Mouse (Mus musculus): ENCODE data around the gene Usp5. TPM values are rescaled to one million over a fixed set of nuclear protein-coding genes. Genes with fewer than 3 reads are reported as not detected.

The Usp5 gene
- polyA plus RNA-seq, 1 experiment from 2014 or later, result 223 TPM

GRCm38 (mm10) chr6:124829799-124830700, 766 bp upstream of the Usp5 start:
- under 1% methylated on average over 38 of the region's 38 CpGs for WGBS
- H3K9me3 ChIP-seq (replicated peaks; ENCODE audit: control insufficient read depth, low read length, poor library complexity, severe bottlenecking), result no peaks in the 10 kb centered on the region

GRCm38 (mm10) chr6:124828101-124828592, 1.1 kb downstream of the Usp5 start:
- Histone ChIP-seq H3K4me3 (ENCODE audit: low read depth, low read length) (peak overlapping the region; percentile 48), H3K9ac (ENCODE audit: low read depth, low read length) (peak overlapping the region; percentile 71), H3K9me3 (replicated peaks; ENCODE audit: control insufficient read depth, low read length, poor library complexity, severe bottlenecking) (no peaks in the 10 kb centered on the region), H3K4me1 (ENCODE audit: control insufficient read depth, insufficient read depth, low read length) (peaks cover 16% of the 10 kb centered on the region), H3K4me2 (ENCODE audit: low read length) (peak overlapping the region; percentile 87), H3K27ac (ENCODE audit: low read length) (peak overlapping the region; percentile 83), H3K27me3 (ENCODE audit: control insufficient read depth, insufficient read depth, low read depth, low read length) (no peaks in the 10 kb centered on the region), H3K36me3 (ENCODE audit: control insufficient read depth, insufficient read depth, low read length) (peaks cover 28% of the 10 kb centered on the region)
- no peak for ATAC-seq
- WGBS, result 20% methylated on average over 10 of the region's 10 CpGs

More at GRCm38 (mm10) chr6:124829799-124830700, 766 bp upstream of the Usp5 start:
- peak overlapping the region; percentile 48 for H3K4me3 ChIP-seq (ENCODE audit: low read depth, low read length)
- peaks cover 16% of the 10 kb centered on the region for H3K4me1 ChIP-seq (ENCODE audit: control insufficient read depth, insufficient read depth, low read length)
- H3K36me3 ChIP-seq (ENCODE audit: control insufficient read depth, insufficient read depth, low read length), result peaks cover 12% of the 10 kb centered on the region
- peak overlapping the region; percentile 81 for H3K27ac ChIP-seq (ENCODE audit: low read length)
- ATAC-seq, result peak; percentile 91
- H3K9ac ChIP-seq (ENCODE audit: low read depth, low read length), result peak overlapping the region; percentile 59
- peak overlapping the region; percentile 65 for H3K4me2 ChIP-seq (ENCODE audit: low read length)
- no peaks in the 10 kb centered on the region for H3K27me3 ChIP-seq (ENCODE audit: control insufficient read depth, insufficient read depth, low read depth, low read length)

- ATAC-seq, result no peak
- WGBS, result 91% methylated on average over 4 of the region's 4 CpGs
These were observed 7.2 kb downstream of the Usp5 start for GRCm38 (mm10) chr6:124822049-124822448.

GRCm38 (mm10) chr6:124820891-124821290, 8.4 kb downstream of the Usp5 start:
- no peak overlapping the region for H3K9ac ChIP-seq (ENCODE audit: low read depth, low read length)
- H3K36me3 ChIP-seq (ENCODE audit: control insufficient read depth, insufficient read depth, low read length), result peaks cover 79% of the 10 kb centered on the region
- H3K4me3 ChIP-seq (ENCODE audit: low read depth, low read length), result no peak overlapping the region
- no peak overlapping the region for H3K27ac ChIP-seq (ENCODE audit: low read length)
- ATAC-seq, result no peak
- H3K4me1 ChIP-seq (ENCODE audit: control insufficient read depth, insufficient read depth, low read length), result no peaks in the 10 kb centered on the region
- 92% methylated on average over 5 of the region's 5 CpGs for WGBS
- H3K9me3 ChIP-seq (replicated peaks; ENCODE audit: control insufficient read depth, low read length, poor library complexity, severe bottlenecking), result no peaks in the 10 kb centered on the region
- H3K27me3 ChIP-seq (ENCODE audit: control insufficient read depth, insufficient read depth, low read depth, low read length), result no peaks in the 10 kb centered on the region
- no peak overlapping the region for H3K4me2 ChIP-seq (ENCODE audit: low read length)

More at GRCm38 (mm10) chr6:124822049-124822448, 7.2 kb downstream of the Usp5 start:
- H3K4me3 ChIP-seq (ENCODE audit: low read depth, low read length), result no peak overlapping the region
- H3K4me2 ChIP-seq (ENCODE audit: low read length), result no peak overlapping the region
- H3K9me3 ChIP-seq (replicated peaks; ENCODE audit: control insufficient read depth, low read length, poor library complexity, severe bottlenecking), result no peaks in the 10 kb centered on the region
- H3K27me3 ChIP-seq (ENCODE audit: control insufficient read depth, insufficient read depth, low read depth, low read length), result no peaks in the 10 kb centered on the region
- H3K4me1 ChIP-seq (ENCODE audit: control insufficient read depth, insufficient read depth, low read length), result no peaks in the 10 kb centered on the region; the same call in 1 of the 2 replicates
- H3K9ac ChIP-seq (ENCODE audit: low read depth, low read length), result no peak overlapping the region
- H3K36me3 ChIP-seq (ENCODE audit: control insufficient read depth, insufficient read depth, low read length), result peaks cover 79% of the 10 kb centered on the region
- H3K27ac ChIP-seq (ENCODE audit: low read length), result no peak overlapping the region

- ATAC-seq, result no peak
- peaks cover 53% of the 10 kb centered on the region for H3K36me3 ChIP-seq (ENCODE audit: control insufficient read depth, insufficient read depth, low read length)
- no peak overlapping the region for H3K4me3 ChIP-seq (ENCODE audit: low read depth, low read length)
- H3K9ac ChIP-seq (ENCODE audit: low read depth, low read length), result no peak overlapping the region
- no peak overlapping the region for H3K4me2 ChIP-seq (ENCODE audit: low read length)
- H3K9me3 ChIP-seq (replicated peaks; ENCODE audit: control insufficient read depth, low read length, poor library complexity, severe bottlenecking), result no peaks in the 10 kb centered on the region
- no peak overlapping the region for H3K27ac ChIP-seq (ENCODE audit: low read length)
- no peaks in the 10 kb centered on the region for H3K27me3 ChIP-seq (ENCODE audit: control insufficient read depth, insufficient read depth, low read depth, low read length)
- WGBS, result 97% methylated on average over 8 of the region's 8 CpGs
- peaks cover 8% of the 10 kb centered on the region; the same call in 1 of the 2 replicates for H3K4me1 ChIP-seq (ENCODE audit: control insufficient read depth, insufficient read depth, low read length)
These were observed 11.3 kb downstream of the Usp5 start for GRCm38 (mm10) chr6:124817971-124818370.

DNA sequence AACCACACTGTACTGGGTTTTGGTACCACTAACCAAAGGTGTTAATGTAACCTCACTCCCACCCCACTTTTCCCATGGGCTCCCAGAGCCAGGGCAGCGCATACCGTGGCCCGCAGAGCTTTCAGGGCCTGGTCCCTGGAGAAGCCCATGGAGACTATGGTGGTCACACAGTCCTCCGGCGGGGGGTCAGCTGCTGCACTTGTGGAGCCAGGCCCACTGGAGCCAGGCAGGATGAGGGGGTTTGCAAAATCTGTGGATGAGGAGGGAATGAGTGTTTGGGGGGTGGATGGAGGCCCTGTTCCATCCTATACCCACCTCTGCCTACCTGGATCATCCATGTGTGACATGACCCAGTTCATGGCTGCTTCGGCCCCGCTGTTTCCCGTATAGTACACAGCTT, 11.7 kb downstream of the Usp5 start:
- WGBS, result 94% methylated on average over 8 of the region's 8 CpGs
- Histone ChIP-seq H3K27me3 (ENCODE audit: control insufficient read depth, insufficient read depth, low read depth, low read length) (no peaks in the 10 kb centered on the region), H3K4me2 (ENCODE audit: low read length) (no peak overlapping the region)

DNA sequence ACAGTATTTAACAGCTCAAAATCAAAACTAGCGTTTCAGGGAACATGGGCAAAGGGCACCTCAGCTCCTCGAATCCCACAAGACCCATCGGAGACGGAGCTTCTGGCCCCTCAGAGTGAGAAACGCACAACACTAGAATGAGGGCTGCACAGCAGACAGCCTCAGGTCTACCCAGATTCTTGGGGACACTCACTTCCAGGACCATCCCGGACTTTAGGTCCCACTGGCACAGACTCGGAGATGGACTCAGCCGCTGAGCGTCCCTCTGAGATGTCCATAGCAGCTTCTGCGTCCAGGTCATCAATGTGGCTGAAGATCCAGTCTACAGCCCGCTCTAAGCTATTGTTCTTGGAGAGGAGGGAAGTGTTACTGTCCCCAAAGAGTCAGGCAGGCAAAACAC, 12.2 kb downstream of the Usp5 start:
- H3K4me2 ChIP-seq (ENCODE audit: low read length), result no peak overlapping the region
- no peak for ATAC-seq
- H3K36me3 ChIP-seq (ENCODE audit: control insufficient read depth, insufficient read depth, low read length), result peaks cover 45% of the 10 kb centered on the region
- peaks cover 14% of the 10 kb centered on the region for H3K4me1 ChIP-seq (ENCODE audit: control insufficient read depth, insufficient read depth, low read length)
- H3K9ac ChIP-seq (ENCODE audit: low read depth, low read length), result no peak overlapping the region
- H3K27me3 ChIP-seq (ENCODE audit: control insufficient read depth, insufficient read depth, low read depth, low read length), result no peaks in the 10 kb centered on the region
- WGBS, result 95% methylated on average over 11 of the region's 11 CpGs
- no peak overlapping the region for H3K4me3 ChIP-seq (ENCODE audit: low read depth, low read length)
- H3K9me3 ChIP-seq (replicated peaks; ENCODE audit: control insufficient read depth, low read length, poor library complexity, severe bottlenecking), result no peaks in the 10 kb centered on the region
- no peak overlapping the region for H3K27ac ChIP-seq (ENCODE audit: low read length)

More for the DNA sequence above, 11.7 kb downstream of the Usp5 start:
- ATAC-seq, result no peak
- Histone ChIP-seq H3K4me3 (ENCODE audit: low read depth, low read length) (no peak overlapping the region), H3K9me3 (replicated peaks; ENCODE audit: control insufficient read depth, low read length, poor library complexity, severe bottlenecking) (no peaks in the 10 kb centered on the region), H3K36me3 (ENCODE audit: control insufficient read depth, insufficient read depth, low read length) (peaks cover 49% of the 10 kb centered on the region), H3K27ac (ENCODE audit: low read length) (no peak overlapping the region), H3K4me1 (ENCODE audit: control insufficient read depth, insufficient read depth, low read length) (peaks cover 10% of the 10 kb centered on the region), H3K9ac (ENCODE audit: low read depth, low read length) (no peak overlapping the region)

DNA sequence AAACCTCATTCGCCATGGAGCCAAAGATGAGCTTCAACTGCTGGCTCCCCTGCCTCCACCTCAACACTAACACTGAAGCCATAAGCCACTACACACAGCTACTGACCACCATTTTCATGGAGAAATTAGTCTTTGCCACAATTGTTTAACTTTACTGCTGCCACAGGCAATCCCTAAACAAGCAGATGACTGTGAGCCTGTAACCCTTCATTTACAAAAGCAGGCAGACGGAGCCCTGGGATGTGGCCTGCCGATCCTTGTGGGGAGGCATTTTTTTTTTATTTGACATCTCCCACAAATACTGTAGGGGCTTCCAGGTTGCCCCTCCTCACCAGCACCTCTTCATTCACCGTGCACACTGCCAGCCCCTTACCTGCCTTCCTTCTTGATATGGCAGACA, 12.7 kb downstream of the Usp5 start:
- no peak for ATAC-seq
- peaks cover 44% of the 10 kb centered on the region for H3K36me3 ChIP-seq (ENCODE audit: control insufficient read depth, insufficient read depth, low read length)
- no peak overlapping the region for H3K4me2 ChIP-seq (ENCODE audit: low read length)
- 93% methylated on average over 4 of the region's 4 CpGs for WGBS
- no peaks in the 10 kb centered on the region for H3K9me3 ChIP-seq (replicated peaks; ENCODE audit: control insufficient read depth, low read length, poor library complexity, severe bottlenecking)
- H3K4me1 ChIP-seq (ENCODE audit: control insufficient read depth, insufficient read depth, low read length), result peaks cover 17% of the 10 kb centered on the region
- no peak overlapping the region for H3K27ac ChIP-seq (ENCODE audit: low read length)
- no peak overlapping the region for H3K9ac ChIP-seq (ENCODE audit: low read depth, low read length)
- no peak overlapping the region for H3K4me3 ChIP-seq (ENCODE audit: low read depth, low read length)
- no peaks in the 10 kb centered on the region for H3K27me3 ChIP-seq (ENCODE audit: control insufficient read depth, insufficient read depth, low read depth, low read length)
